Mouse (Mus musculus) adrenal gland, adult 18-20 months (tissue): ENCODE measurements around the gene Foxp3. TPM values are rescaled to one million over a fixed set of nuclear protein-coding genes. Genes with fewer than 3 reads are reported as not detected.

ENCODE experiments used
- DNase-seq, 2 experiments: peaks; one replicate each; pipeline ENCODE4 v3.0.0; 2021 to 2022; ENCODE audit warnings: low spot score in 2 of 2
- total RNA-seq, 2 experiments: library from RNA; stranded (reverse); gene quantifications; 1 replicate in 1 of 2; 2 replicates in 1 of 2; pipeline ENCODE4 v1.2.3; 2021

Gene Foxp3
- total RNA-seq, 2 experiments from 2014 or later = not detected

DNA sequence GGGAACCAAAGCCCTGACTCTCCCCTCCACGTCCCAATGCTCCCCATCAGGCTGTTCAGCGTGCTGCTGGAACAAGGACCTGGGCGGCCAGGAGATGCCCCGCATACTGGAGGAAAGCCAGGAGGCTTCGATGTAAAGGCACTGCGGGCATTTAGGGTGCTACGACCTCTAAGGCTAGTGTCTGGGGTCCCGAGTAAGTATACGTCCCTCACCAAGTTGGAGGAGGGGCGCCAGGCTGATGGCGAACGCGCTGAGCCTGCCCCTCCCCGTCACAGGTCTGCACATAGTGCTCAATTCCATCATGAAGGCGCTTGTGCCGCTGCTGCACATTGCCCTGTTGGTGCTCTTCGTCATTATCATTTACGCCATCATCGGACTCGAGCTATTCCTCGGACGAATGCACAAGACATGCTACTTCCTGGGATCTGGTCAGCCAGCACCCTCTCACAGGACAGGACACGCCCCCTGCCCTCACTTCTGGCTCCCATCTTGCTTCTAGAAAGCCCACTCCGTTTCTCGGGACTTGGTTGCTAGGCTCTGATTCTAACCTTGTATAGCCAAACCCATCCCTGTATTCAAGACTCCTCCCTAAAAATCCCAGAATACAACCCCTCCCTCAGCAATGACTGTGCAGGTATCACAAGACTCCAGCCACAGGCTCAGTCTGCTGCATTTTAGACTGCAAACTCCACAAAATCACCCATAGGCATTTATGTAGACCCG lies 37.3 kb downstream of the Foxp3 start:
- DNase-seq = no peak

- DNase-seq = no peak
These were observed 44.6 kb downstream of the Foxp3 start for GRCm38 (mm10) chrX:7617889-7618551.

DNA sequence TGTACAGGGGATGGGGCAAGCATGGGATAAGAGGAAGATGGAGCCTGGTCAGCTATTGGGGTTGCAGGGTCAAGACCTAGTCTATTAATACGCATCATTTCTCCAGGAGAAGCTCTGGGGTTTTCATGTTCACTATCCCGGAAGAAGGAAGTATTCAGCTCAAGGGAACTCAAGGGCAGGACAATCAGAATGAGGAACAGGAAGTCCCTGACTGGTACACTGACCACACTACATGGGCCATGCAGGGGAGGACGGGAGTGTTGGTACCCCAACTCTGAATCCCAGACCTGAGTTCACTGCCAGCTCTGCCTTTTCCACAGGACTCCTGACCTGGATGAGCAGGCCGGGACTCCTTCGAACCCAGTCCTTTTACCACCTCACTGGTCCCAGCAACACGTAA lies 59.1 kb downstream of the Foxp3 start:
- DNase-seq = no peak

DNA sequence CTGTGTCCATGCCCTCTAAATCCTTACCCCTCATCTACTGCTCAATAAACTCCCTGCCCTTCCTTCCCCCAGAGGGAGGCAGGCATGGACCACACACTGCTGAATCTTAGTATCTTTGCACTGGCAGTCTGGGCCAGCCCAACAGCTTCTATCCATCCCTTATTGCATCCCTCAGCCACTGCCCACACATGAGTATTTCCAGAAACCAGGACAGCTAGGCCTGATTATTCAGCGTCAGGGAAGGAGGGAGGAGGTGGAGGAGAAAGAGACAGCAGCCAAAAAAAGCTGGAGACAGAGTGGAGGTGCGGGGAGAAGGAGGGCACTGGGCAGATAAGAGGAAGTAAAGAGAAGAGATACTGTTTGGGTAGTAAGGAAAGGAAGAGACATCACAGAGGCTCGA lies 61.7 kb downstream of the Foxp3 start:
- DNase-seq = no peak

GRCm38 (mm10) chrX:7638401-7639091 lies 65.1 kb downstream of the Foxp3 start, which contains the start of gene Syp:
TSS of gene Syp (plus strand) at chrX:7638471.
- DNase-seq = peak; percentile 72 to 73

GRCm38 (mm10) chrX:7639536-7640325 lies 66.3 kb downstream of the Foxp3 start:
- DNase-seq = no peak

- no peak for DNase-seq
These were observed 67.3 kb downstream of the Foxp3 start for GRCm38 (mm10) chrX:7640785-7641184.

Other genes starting within 250 kb of the Foxp3 start
- gene Usp27x, start 197.8 kb upstream of the Foxp3 start, total RNA-seq = 10 to 100 TPM; 18.1 to 23.5 TPM
- gene Ppp1r3f, start 639 bp downstream of the Foxp3 start, total RNA-seq = 1 to 10 TPM; 3.2 to 4.4 TPM
- 10 to 100 TPM; 16.9 to 23.8 TPM for gene Ccdc22, start 31.9 kb downstream of the Foxp3 start, total RNA-seq
- not detected for gene Cacna1f, start 33.4 kb downstream of the Foxp3 start, total RNA-seq
- gene Syp, start 64.8 kb downstream of the Foxp3 start, total RNA-seq = 10 to 100 TPM; 46.1 to 70.5 TPM
- 10 to 100 TPM in 1 of 2 experiments, 1 to 10 TPM in 1; 8.8 to 11.7 TPM for gene Prickle3, start 83.6 kb downstream of the Foxp3 start, total RNA-seq
- 10 to 100 TPM; 54.4 to 68.4 TPM for gene Plp2, start 97.7 kb downstream of the Foxp3 start, total RNA-seq
- under 1 TPM; 0.46 to 0.64 TPM for gene Magix, start 107.6 kb downstream of the Foxp3 start, total RNA-seq
- gene Gpkow, start 123.5 kb downstream of the Foxp3 start, total RNA-seq = 10 to 100 TPM; 48.0 to 59.9 TPM
- gene Wdr45, start 140.7 kb downstream of the Foxp3 start, total RNA-seq = 10 to 100 TPM; 45.4 to 62.8 TPM
- gene Gm45208, start 148.6 kb downstream of the Foxp3 start, total RNA-seq = under 1 TPM in 1 of 2 experiments, not detected in 1; 0.58 TPM
- gene Praf2, start 154.8 kb downstream of the Foxp3 start, total RNA-seq = 10 to 100 TPM; 12.1 to 16.3 TPM
- 1 to 10 TPM; 2.0 to 2.6 TPM for gene Ccdc120, start 177.3 kb downstream of the Foxp3 start, total RNA-seq
- gene Tfe3, start 188.9 kb downstream of the Foxp3 start, total RNA-seq = 10 to 100 TPM; 41.9 to 56.9 TPM
- gene Gripap1, start 216.1 kb downstream of the Foxp3 start, total RNA-seq = 10 to 100 TPM; 52.4 to 54.4 TPM
- gene Kcnd1, start 248.6 kb downstream of the Foxp3 start, total RNA-seq = under 1 TPM; 0.54 to 0.76 TPM